Mouse (Mus musculus): Measurements from ENCODE around the gene Kcnh2. TPM values are rescaled to one million over a fixed set of nuclear protein-coding genes. Genes with fewer than 3 reads are reported as not detected.

The Kcnh2 gene
- polyA plus RNA-seq, 1 experiment from 2014 or later, result 3.0 TPM

GRCm38 (mm10) chr5:24342205-24342963, 9.0 kb downstream of the Kcnh2 start:
- 71% methylated on average over 14 of the region's 14 CpGs for WGBS
- ATAC-seq, result no peak
- Histone ChIP-seq H3K4me3 (ENCODE audit: low read depth, low read length) (no peak overlapping the region), H3K36me3 (ENCODE audit: control insufficient read depth, insufficient read depth) (no peaks in the 10 kb centered on the region), H3K9me3 (ENCODE audit: control insufficient read depth) (no peaks in the 10 kb centered on the region), H3K4me1 (replicated peaks; ENCODE audit: control insufficient read depth, insufficient read depth, low read length) (no peaks in the 10 kb centered on the region), H3K27ac (ENCODE audit: low read depth, low read length) (no peak overlapping the region), H3K4me2 (replicated peaks; ENCODE audit: low read depth) (no peak overlapping the region), H3K27me3 (replicated peaks; ENCODE audit: control insufficient read depth, insufficient read depth, low read length) (no peaks in the 10 kb centered on the region), H3K9ac (ENCODE audit: low read depth, low read length) (no peak overlapping the region)
- no peak for TF ChIP-seq CTCF (IDR thresholded peaks at IDR 0.05; ENCODE audit: low read depth)

DNA sequence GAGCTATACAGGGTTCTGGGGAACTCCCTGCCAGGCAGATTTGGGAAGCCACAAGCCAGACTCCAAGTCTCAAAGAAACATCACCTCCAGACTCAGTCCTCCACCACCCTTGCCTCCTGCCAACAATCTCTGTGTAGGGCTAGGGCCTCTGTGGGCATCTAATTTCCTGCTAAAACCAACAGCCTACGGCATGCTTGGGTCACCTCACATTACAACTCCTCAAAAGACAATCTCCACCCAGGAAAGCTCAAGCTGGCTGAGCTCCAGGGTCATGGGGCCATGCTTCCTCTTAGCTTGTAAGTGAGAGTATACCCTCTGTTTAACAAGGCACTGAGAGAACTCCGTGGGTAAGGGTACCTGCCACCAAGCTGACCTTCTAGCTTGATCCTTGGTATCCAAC, 13.6 kb downstream of the Kcnh2 start:
- no peaks in the 10 kb centered on the region for H3K9me3 ChIP-seq (ENCODE audit: control insufficient read depth)
- H3K9ac ChIP-seq (ENCODE audit: low read depth, low read length), result no peak overlapping the region
- no peak for ATAC-seq
- TF ChIP-seq CTCF (IDR thresholded peaks at IDR 0.05; ENCODE audit: low read depth), result no peak
- H3K27ac ChIP-seq (ENCODE audit: low read depth, low read length), result no peak overlapping the region
- WGBS, result 54% methylated on average over 2 of the region's 2 CpGs
- H3K4me2 ChIP-seq (replicated peaks; ENCODE audit: low read depth), result no peak overlapping the region
- no peaks in the 10 kb centered on the region for H3K27me3 ChIP-seq (replicated peaks; ENCODE audit: control insufficient read depth, insufficient read depth, low read length)
- H3K4me3 ChIP-seq (ENCODE audit: low read depth, low read length), result no peak overlapping the region
- 0 out of 2 replicates have a peak, but pooled peaks cover 3% of the 10 kb centered on the region for H3K4me1 ChIP-seq (replicated peaks; ENCODE audit: control insufficient read depth, insufficient read depth, low read length)
- no peaks in the 10 kb centered on the region for H3K36me3 ChIP-seq (ENCODE audit: control insufficient read depth, insufficient read depth)

DNA sequence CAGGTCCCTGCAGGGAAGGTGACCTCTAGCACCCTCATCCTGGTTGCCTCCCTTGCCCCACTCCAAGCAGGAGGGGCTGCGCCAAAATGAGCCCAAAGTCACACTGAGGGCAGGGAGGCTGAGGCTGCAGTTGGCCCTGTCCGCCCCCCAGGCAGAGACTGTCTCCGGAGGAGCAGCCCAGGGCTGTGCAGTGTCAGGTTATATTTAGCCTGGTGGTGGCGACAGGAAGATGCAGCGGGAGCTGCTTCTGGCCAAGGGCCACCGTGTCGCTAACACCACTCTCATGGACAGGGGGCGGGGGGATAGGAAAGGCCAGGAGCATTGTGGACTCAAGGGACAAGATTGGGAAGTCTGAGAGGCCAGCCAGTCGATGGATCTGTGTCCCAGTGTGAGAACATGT, 14.0 kb downstream of the Kcnh2 start:
- WGBS, result 43% methylated on average over 9 of the region's 9 CpGs
- Histone ChIP-seq H3K4me2 (replicated peaks; ENCODE audit: low read depth) (no peak overlapping the region), H3K4me1 (replicated peaks; ENCODE audit: control insufficient read depth, insufficient read depth, low read length) (0 out of 2 replicates have a peak, but pooled peaks cover 3% of the 10 kb centered on the region), H3K4me3 (ENCODE audit: low read depth, low read length) (no peak overlapping the region), H3K36me3 (ENCODE audit: control insufficient read depth, insufficient read depth) (no peaks in the 10 kb centered on the region), H3K27ac (ENCODE audit: low read depth, low read length) (no peak overlapping the region), H3K9ac (ENCODE audit: low read depth, low read length) (no peak overlapping the region), H3K9me3 (ENCODE audit: control insufficient read depth) (no peaks in the 10 kb centered on the region), H3K27me3 (replicated peaks; ENCODE audit: control insufficient read depth, insufficient read depth, low read length) (no peaks in the 10 kb centered on the region)
- ATAC-seq, result no peak
- TF ChIP-seq CTCF (IDR thresholded peaks at IDR 0.05; ENCODE audit: low read depth), result peak; percentile 30; the same call in 1 of the 2 replicates

DNA sequence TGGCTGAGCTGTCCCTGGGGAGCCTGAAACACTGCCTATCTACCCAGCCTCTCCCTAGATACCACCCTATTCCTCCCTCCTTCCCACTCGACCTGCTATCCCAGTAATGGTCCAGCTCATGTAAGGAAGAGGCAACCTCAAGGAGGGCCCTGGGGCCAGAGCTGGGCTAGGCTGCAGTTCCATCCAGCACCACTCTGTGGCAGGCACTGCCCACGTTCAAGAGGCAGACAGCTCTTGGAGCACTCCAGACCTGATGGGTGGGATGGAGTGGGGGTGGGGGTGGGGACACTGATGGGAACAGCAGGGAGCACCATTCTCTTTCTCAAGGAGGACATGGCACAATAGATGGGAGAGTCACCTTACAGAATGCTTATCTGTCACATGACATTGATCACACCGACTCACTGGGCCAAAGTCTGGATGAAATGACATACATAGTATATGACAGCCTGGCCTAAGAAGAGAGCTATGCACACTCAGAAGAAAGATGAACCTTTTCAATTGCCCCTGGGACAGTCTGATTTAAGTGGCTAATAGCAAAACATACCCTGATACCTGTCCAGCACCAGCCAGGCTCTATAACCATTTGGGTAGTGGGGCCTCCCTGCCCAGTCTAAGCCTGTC, 15.4 kb downstream of the Kcnh2 start:
- ATAC-seq, result peak; percentile 72
- Histone ChIP-seq H3K36me3 (ENCODE audit: control insufficient read depth, insufficient read depth) (no peaks in the 10 kb centered on the region; the same call in 1 of the 2 replicates), H3K4me3 (ENCODE audit: low read depth, low read length) (no peak overlapping the region), H3K27me3 (replicated peaks; ENCODE audit: control insufficient read depth, insufficient read depth, low read length) (no peaks in the 10 kb centered on the region), H3K4me2 (replicated peaks; ENCODE audit: low read depth) (no peak overlapping the region), H3K9me3 (ENCODE audit: control insufficient read depth) (no peaks in the 10 kb centered on the region), H3K9ac (ENCODE audit: low read depth, low read length) (no peak overlapping the region), H3K4me1 (replicated peaks; ENCODE audit: control insufficient read depth, insufficient read depth, low read length) (0 out of 2 replicates have a peak, but pooled peaks cover 3% of the 10 kb centered on the region), H3K27ac (ENCODE audit: low read depth, low read length) (no peak overlapping the region)
- 15% methylated on average over 3 of the region's 3 CpGs for WGBS
- peak; percentile 85 for TF ChIP-seq CTCF (IDR thresholded peaks at IDR 0.05; ENCODE audit: low read depth)

- Histone ChIP-seq H3K27ac (ENCODE audit: low read depth, low read length) (no peak overlapping the region), H3K9ac (ENCODE audit: low read depth, low read length) (no peak overlapping the region)
- no peak for ATAC-seq
Measured at GRCm38 (mm10) chr5:24334749-24335148, 16.7 kb downstream of the Kcnh2 start.

GRCm38 (mm10) chr5:24332401-24332800, 19.0 kb downstream of the Kcnh2 start:
- ATAC-seq, result no peak
- no peaks in the 10 kb centered on the region; the same call in 1 of the 2 replicates for H3K36me3 ChIP-seq (ENCODE audit: control insufficient read depth, insufficient read depth)
- no peak overlapping the region for H3K4me2 ChIP-seq (replicated peaks; ENCODE audit: low read depth)
- no peak overlapping the region for H3K9ac ChIP-seq (ENCODE audit: low read depth, low read length)
- H3K27ac ChIP-seq (ENCODE audit: low read depth, low read length), result no peak overlapping the region
- H3K4me3 ChIP-seq (ENCODE audit: low read depth, low read length), result no peak overlapping the region
- TF ChIP-seq CTCF (IDR thresholded peaks at IDR 0.05; ENCODE audit: low read depth), result no peak
- H3K27me3 ChIP-seq (replicated peaks; ENCODE audit: control insufficient read depth, insufficient read depth, low read length), result no peaks in the 10 kb centered on the region
- WGBS, result 75% methylated on average over 4 of the region's 4 CpGs
- H3K4me1 ChIP-seq (replicated peaks; ENCODE audit: control insufficient read depth, insufficient read depth, low read length), result 0 out of 2 replicates have a peak, but pooled peaks cover 3% of the 10 kb centered on the region
- no peaks in the 10 kb centered on the region for H3K9me3 ChIP-seq (ENCODE audit: control insufficient read depth)

More at GRCm38 (mm10) chr5:24334749-24335148, 16.7 kb downstream of the Kcnh2 start:
- Histone ChIP-seq H3K4me3 (ENCODE audit: low read depth, low read length) (no peak overlapping the region), H3K4me1 (replicated peaks; ENCODE audit: control insufficient read depth, insufficient read depth, low read length) (0 out of 2 replicates have a peak, but pooled peaks cover 3% of the 10 kb centered on the region), H3K36me3 (ENCODE audit: control insufficient read depth, insufficient read depth) (no peaks in the 10 kb centered on the region; the same call in 1 of the 2 replicates), H3K9me3 (ENCODE audit: control insufficient read depth) (no peaks in the 10 kb centered on the region), H3K27me3 (replicated peaks; ENCODE audit: control insufficient read depth, insufficient read depth, low read length) (no peaks in the 10 kb centered on the region), H3K4me2 (replicated peaks; ENCODE audit: low read depth) (no peak overlapping the region)
- TF ChIP-seq CTCF (IDR thresholded peaks at IDR 0.05; ENCODE audit: low read depth), result no peak
- WGBS, result 31% methylated on average over 3 of the region's 3 CpGs

All from intestine, postnatal 0 days (tissue).